Mouse (Mus musculus) liver, embryonic 11.5 days (tissue): Measurements from ENCODE around the gene Orc3. TPM values are rescaled to one million over a fixed set of nuclear protein-coding genes. Genes with fewer than 3 reads are reported as not detected.

Experiments used
- ATAC-seq: fragments of 200-750 bp; cut with Nextera tagmentation; replicated peaks from 2 replicates; pipeline ENCODE4 v1.8.0; 2017; ENCODE audit warnings: moderate number of reproducible peaks, mild to moderate bottlenecking, moderate TSS enrichment, moderate library complexity; ENCODE audit not compliant: low FRiP score
- DNase-seq: peaks from one replicate; pipeline ENCODE4 v3.0.0-alpha.2; 2017; ENCODE audit warnings: low spot score
- H3K27ac ChIP-seq: fragments of 300-500 bp; sonication (generic); 2 replicates; pipeline ENCODE4 v1.5.1; 2014; ENCODE audit warnings: mild to moderate bottlenecking, low read depth, low read length, control low read depth
- H3K27me3 ChIP-seq: fragments of 300-500 bp; sonication (generic); replicated peaks from 2 replicates; pipeline ENCODE4 v1.6.1; 2014; ENCODE audit warnings: low read length, mixed read lengths; ENCODE audit not compliant: control insufficient read depth, insufficient read depth
- H3K36me3 ChIP-seq: fragments of 300-500 bp; sonication (generic); 2 replicates; pipeline ENCODE4 v1.6.1; 2014; ENCODE audit warnings: mild to moderate bottlenecking, low read length, moderate library complexity, mixed read lengths; ENCODE audit not compliant: control insufficient read depth, insufficient read depth
- H3K4me1 ChIP-seq: fragments of 300-500 bp; sonication (generic); replicated peaks from 2 replicates; pipeline ENCODE4 v1.6.1; 2014; ENCODE audit warnings: low read length, mixed read lengths; ENCODE audit not compliant: control insufficient read depth, insufficient read depth
- H3K4me2 ChIP-seq: fragments of 300-500 bp; sonication (generic); 2 replicates; pipeline ENCODE4 v1.6.1; 2014; ENCODE audit warnings: mild to moderate bottlenecking, control low read depth, moderate library complexity
- H3K4me3 ChIP-seq: fragments of 300-500 bp; sonication (generic); 2 replicates; pipeline ENCODE4 v1.5.1; 2014; ENCODE audit warnings: low read depth, low read length, control low read depth
- H3K9ac ChIP-seq: fragments of 300-500 bp; sonication (generic); 2 replicates; pipeline ENCODE4 v1.6.1; 2014; ENCODE audit warnings: low read depth, low read length, control low read depth
- H3K9me3 ChIP-seq: fragments of 300-500 bp; sonication (generic); 2 replicates; pipeline ENCODE4 v1.6.1; 2016; ENCODE audit warnings: low read length, inconsistent platforms, mixed read lengths; ENCODE audit not compliant: control insufficient read depth
- WGBS: fragments of 180-500 bp; shearing (Covaris S2); extraction: QIAGEN DNeasy Blood & Tissue Kit; methylation state at CpG from one replicate; pipeline ENCODE4 v1.1.7; 2014; 5-methylcytosine and 5-hydroxymethylcytosine counted together
- polyA plus RNA-seq: library from polyadenylated mRNA; unstranded; fragments of >200 nt; fragmentation: Nextera tagmentation; extraction: Ambion mirVana; gene quantifications from 2 replicates; pipeline ENCODE4 v1.2.1, GENCODE M21; 2014

The Orc3 gene
- polyA plus RNA-seq, 1 experiment from 2014 or later: 116 TPM

GRCm38 (mm10) chr4:34637851-34638250 lies 23.1 kb upstream of the Orc3 start:
- Histone ChIP-seq H3K9me3 (no peaks in the 10 kb centered on the region), H3K4me3 (no peak overlapping the region), H3K27me3 (no peaks in the 10 kb centered on the region), H3K4me1 (no peaks in the 10 kb centered on the region), H3K36me3 (peaks cover 7% of the 10 kb centered on the region; the same call in 1 of the 2 replicates), H3K27ac (no peak overlapping the region), H3K9ac (no peak overlapping the region), H3K4me2 (no peak overlapping the region)
- DNase-seq (no peak), ATAC-seq (no peak)
- 83% methylated on average over 4 of the region's 4 CpGs for WGBS

- 90% methylated on average over 7 of the region's 7 CpGs for WGBS
- no peaks in the 10 kb centered on the region for H3K4me1 ChIP-seq
- no peaks in the 10 kb centered on the region for H3K9me3 ChIP-seq
- no peaks in the 10 kb centered on the region for H3K27me3 ChIP-seq
- H3K27ac ChIP-seq: no peak overlapping the region
- DNase-seq (no peak), ATAC-seq (no peak)
- H3K9ac ChIP-seq: no peak overlapping the region
- no peak overlapping the region for H3K4me2 ChIP-seq
- H3K36me3 ChIP-seq: peaks cover 5% of the 10 kb centered on the region; the same call in 1 of the 2 replicates
- H3K4me3 ChIP-seq: no peak overlapping the region
These were observed 22.6 kb upstream of the Orc3 start for GRCm38 (mm10) chr4:34637386-34637785.

GRCm38 (mm10) chr4:34636036-34636435 lies 21.3 kb upstream of the Orc3 start:
- Histone ChIP-seq H3K4me2 (no peak overlapping the region), H3K4me3 (no peak overlapping the region), H3K9ac (no peak overlapping the region), H3K9me3 (no peaks in the 10 kb centered on the region), H3K27ac (no peak overlapping the region), H3K4me1 (no peaks in the 10 kb centered on the region), H3K36me3 (peaks cover 6% of the 10 kb centered on the region; the same call in 1 of the 2 replicates), H3K27me3 (no peaks in the 10 kb centered on the region)
- ATAC-seq (no peak), DNase-seq (no peak)
- WGBS: 83% methylated on average over 5 of the region's 5 CpGs

GRCm38 (mm10) chr4:34634129-34634528 lies 19.4 kb upstream of the Orc3 start:
- ATAC-seq (no peak), DNase-seq (no peak)
- Histone ChIP-seq H3K27ac (no peak overlapping the region), H3K4me3 (no peak overlapping the region), H3K9me3 (no peaks in the 10 kb centered on the region), H3K4me1 (no peaks in the 10 kb centered on the region), H3K4me2 (no peak overlapping the region), H3K36me3 (peaks cover 8% of the 10 kb centered on the region), H3K27me3 (no peaks in the 10 kb centered on the region), H3K9ac (no peak overlapping the region)
- whole genome bisulfite sequencing: 95% methylated on average over 7 of the region's 7 CpGs

GRCm38 (mm10) chr4:34629956-34630355 lies 15.2 kb upstream of the Orc3 start:
- H3K9ac ChIP-seq: no peak overlapping the region
- no peaks in the 10 kb centered on the region for H3K4me1 ChIP-seq
- peaks cover 10% of the 10 kb centered on the region for H3K36me3 ChIP-seq
- no peak overlapping the region for H3K4me2 ChIP-seq
- no peak overlapping the region for H3K4me3 ChIP-seq
- no peak overlapping the region for H3K27ac ChIP-seq
- 96% methylated on average over 1 of the region's 1 CpGs for WGBS
- DNase-seq (no peak), ATAC-seq (no peak)
- H3K27me3 ChIP-seq: no peaks in the 10 kb centered on the region
- H3K9me3 ChIP-seq: no peaks in the 10 kb centered on the region

GRCm38 (mm10) chr4:34626401-34626800 lies 11.7 kb upstream of the Orc3 start:
- DNase-seq: no peak
- peaks cover 14% of the 10 kb centered on the region for H3K36me3 ChIP-seq
- H3K4me2 ChIP-seq: no peak overlapping the region
- no peaks in the 10 kb centered on the region for H3K4me1 ChIP-seq
- no peak overlapping the region for H3K4me3 ChIP-seq
- no peak overlapping the region for H3K9ac ChIP-seq
- H3K27ac ChIP-seq: no peak overlapping the region
- no peaks in the 10 kb centered on the region for H3K9me3 ChIP-seq
- ATAC-seq: no peak
- no peaks in the 10 kb centered on the region for H3K27me3 ChIP-seq
- 90% methylated on average over 6 of the region's 6 CpGs for WGBS

GRCm38 (mm10) chr4:34625556-34625955 lies 10.8 kb upstream of the Orc3 start:
- Histone ChIP-seq H3K4me2 (no peak overlapping the region), H3K9ac (no peak overlapping the region), H3K9me3 (no peaks in the 10 kb centered on the region), H3K27me3 (no peaks in the 10 kb centered on the region), H3K27ac (no peak overlapping the region), H3K4me3 (no peak overlapping the region), H3K36me3 (peaks cover 11% of the 10 kb centered on the region; the same call in 1 of the 2 replicates), H3K4me1 (no peaks in the 10 kb centered on the region)
- WGBS: 84% methylated on average over 4 of the region's 4 CpGs
- ATAC-seq: no peak
- DNase-seq: no peak

GRCm38 (mm10) chr4:34616146-34616545 lies 1.4 kb upstream of the Orc3 start:
- H3K9ac ChIP-seq: peak overlapping the region; percentile 94
- ATAC-seq: no peak
- peaks cover 11% of the 10 kb centered on the region; the same call in 1 of the 2 replicates for H3K4me1 ChIP-seq
- no peak for DNase-seq
- peak overlapping the region; percentile 84 for H3K4me2 ChIP-seq
- peak overlapping the region; percentile 85 for H3K4me3 ChIP-seq
- no peaks in the 10 kb centered on the region for H3K9me3 ChIP-seq
- no peak overlapping the region; the same call in 1 of the 2 replicates for H3K27ac ChIP-seq
- WGBS: 69% methylated on average over 8 of the region's 8 CpGs
- no peaks in the 10 kb centered on the region for H3K27me3 ChIP-seq
- H3K36me3 ChIP-seq: no peaks in the 10 kb centered on the region

GRCm38 (mm10) chr4:34615303-34615702 lies 559 bp upstream of the Orc3 start:
- Histone ChIP-seq H3K4me1 (peaks cover 11% of the 10 kb centered on the region; the same call in 1 of the 2 replicates), H3K9ac (peak overlapping the region; percentile 94), H3K4me2 (peak overlapping the region; percentile 84), H3K27me3 (no peaks in the 10 kb centered on the region), H3K9me3 (no peaks in the 10 kb centered on the region), H3K4me3 (peak overlapping the region; percentile 85), H3K27ac (no peak overlapping the region), H3K36me3 (no peaks in the 10 kb centered on the region)
- DNase-seq (peak; percentile 43), ATAC-seq (peak; percentile 30; the same call in 1 of the 2 replicates)
- WGBS: 3% methylated on average over 13 of the region's 13 CpGs
